Mouse (Mus musculus): Measurements from ENCODE around the gene Dph2. TPM values are rescaled to one million over a fixed set of nuclear protein-coding genes. Genes with fewer than 3 reads are reported as not detected.

Gene Dph2
- polyA plus RNA-seq, 2 experiments: 5.1 to 6.8 TPM

GRCm38 (mm10) chr4:117894601-117895000 lies 2.8 kb upstream of the Dph2 start:
- no peaks in the 10 kb centered on the region for H3K27me3 ChIP-seq (ENCODE audit: control insufficient read depth, insufficient read depth, low read length)
- H3K36me3 ChIP-seq (replicated peaks; ENCODE audit: control insufficient read depth, insufficient read depth, low read depth): peaks cover 9% of the 10 kb centered on the region
- H3K9me3 ChIP-seq (ENCODE audit: control insufficient read depth, low read length): no peaks in the 10 kb centered on the region
- ATAC-seq (ENCODE audit: insufficient read depth) (no peak), DNase-seq (ENCODE audit: low read depth in 3 of 3, low spot score in 3 of 3) (no peak)
- no peak overlapping the region for H3K4me3 ChIP-seq (ENCODE audit: insufficient read depth in 1 of 2, low read depth in 2 of 2, low read length in 2 of 2)
- WGBS (ENCODE audit: insufficient replicate concordance): 84% methylated on average over 8 of the region's 8 CpGs
- H3K4me2 ChIP-seq (ENCODE audit: low read depth): no peak overlapping the region
- peaks cover 2 to 5% of the 10 kb centered on the region in 2 experiments; a peak in 1 of 4 replicates for H3K4me1 ChIP-seq (replicated peaks; ENCODE audit: control insufficient read depth in 2 of 2, insufficient read depth in 2 of 2, low read length in 1 of 2)
- H3K9ac ChIP-seq (replicated peaks): no peak overlapping the region
- no peak overlapping the region for H3K27ac ChIP-seq
- no peak for TF ChIP-seq EP300 (IDR thresholded peaks at IDR 0.05; ENCODE audit: low read depth)

GRCm38 (mm10) chr4:117893376-117893775 lies 1.5 kb upstream of the Dph2 start:
- DNase-seq (ENCODE audit: low read depth in 3 of 3, low spot score in 3 of 3) (no peak), ATAC-seq (ENCODE audit: insufficient read depth) (no peak)
- no peak overlapping the region for H3K27ac ChIP-seq
- H3K36me3 ChIP-seq (replicated peaks; ENCODE audit: control insufficient read depth, insufficient read depth, low read depth): no peaks in the 10 kb centered on the region; the same call in none of the 2 replicates
- H3K4me3 ChIP-seq (ENCODE audit: insufficient read depth in 1 of 2, low read depth in 2 of 2, low read length in 2 of 2): no peak overlapping the region
- whole genome bisulfite sequencing (ENCODE audit: insufficient replicate concordance): 20% methylated on average over 9 of the region's 9 CpGs
- no peak overlapping the region for H3K9ac ChIP-seq (replicated peaks)
- no peaks in the 10 kb centered on the region for H3K27me3 ChIP-seq (ENCODE audit: control insufficient read depth, insufficient read depth, low read length)
- no peaks in the 10 kb centered on the region for H3K9me3 ChIP-seq (ENCODE audit: control insufficient read depth, low read length)
- TF ChIP-seq EP300 (IDR thresholded peaks at IDR 0.05; ENCODE audit: low read depth) (no peak), CTCF (IDR thresholded peaks at IDR 0.05; ENCODE audit: low read depth) (no peak)
- H3K4me1 ChIP-seq (replicated peaks; ENCODE audit: control insufficient read depth in 2 of 2, insufficient read depth in 2 of 2, low read length in 1 of 2): peaks cover 2 to 5% of the 10 kb centered on the region in 2 experiments; a peak in 1 of 4 replicates
- no peak overlapping the region for H3K4me2 ChIP-seq (ENCODE audit: low read depth)

- peak overlapping the region; percentile 75 for H3K4me2 ChIP-seq (ENCODE audit: low read depth)
- no peak overlapping the region for H3K27ac ChIP-seq
- 84% methylated on average over 8 of the region's 8 CpGs for WGBS (ENCODE audit: insufficient replicate concordance)
- ATAC-seq (ENCODE audit: insufficient read depth) (no peak), DNase-seq (ENCODE audit: low read depth in 3 of 3, low spot score in 3 of 3) (no peak)
- H3K4me3 ChIP-seq (ENCODE audit: insufficient read depth in 1 of 2, low read depth in 2 of 2, low read length in 2 of 2): peak overlapping the region; percentile 70 to 99
- no peak overlapping the region for H3K9ac ChIP-seq (replicated peaks)
- H3K9me3 ChIP-seq (ENCODE audit: control insufficient read depth, low read length): no peaks in the 10 kb centered on the region
- H3K36me3 ChIP-seq (replicated peaks; ENCODE audit: control insufficient read depth, insufficient read depth, low read depth): peaks cover 1% of the 10 kb centered on the region
- H3K27me3 ChIP-seq (ENCODE audit: control insufficient read depth, insufficient read depth, low read length): no peaks in the 10 kb centered on the region
- peaks cover 10 to 14% of the 10 kb centered on the region in 2 experiments for H3K4me1 ChIP-seq (replicated peaks; ENCODE audit: control insufficient read depth in 2 of 2, insufficient read depth in 2 of 2, low read length in 1 of 2)
- no peak for TF ChIP-seq EP300 (IDR thresholded peaks at IDR 0.05; ENCODE audit: low read depth)
- no peak for TF ChIP-seq CTCF (IDR thresholded peaks at IDR 0.05; ENCODE audit: low read depth)
Measured at GRCm38 (mm10) chr4:117890750-117891149, 1.1 kb downstream of the Dph2 start.

- no peak for ATAC-seq (ENCODE audit: insufficient read depth)
- no peaks in the 10 kb centered on the region for H3K27me3 ChIP-seq (ENCODE audit: control insufficient read depth, insufficient read depth, low read length)
- 76% methylated on average over 14 of the region's 14 CpGs for WGBS (ENCODE audit: insufficient replicate concordance)
- peaks cover 8% of the 10 kb centered on the region for H3K36me3 ChIP-seq (replicated peaks; ENCODE audit: control insufficient read depth, insufficient read depth, low read depth)
- no peak overlapping the region for H3K9ac ChIP-seq (replicated peaks)
- TF ChIP-seq EP300 (IDR thresholded peaks at IDR 0.05; ENCODE audit: low read depth) (no peak), CTCF (IDR thresholded peaks at IDR 0.05; ENCODE audit: low read depth) (no peak)
- H3K4me1 ChIP-seq (replicated peaks; ENCODE audit: control insufficient read depth in 2 of 2, insufficient read depth in 2 of 2, low read length in 1 of 2): peaks cover 10 to 14% of the 10 kb centered on the region in 2 experiments
- H3K27ac ChIP-seq: no peak overlapping the region
- no peaks in the 10 kb centered on the region for H3K9me3 ChIP-seq (ENCODE audit: control insufficient read depth, low read length)
- no peak overlapping the region for H3K4me3 ChIP-seq (ENCODE audit: insufficient read depth in 1 of 2, low read depth in 2 of 2, low read length in 2 of 2)
- H3K4me2 ChIP-seq (ENCODE audit: low read depth): no peak overlapping the region
- DNase-seq (ENCODE audit: low read depth in 3 of 3, low spot score in 3 of 3): no peak
Measured at GRCm38 (mm10) chr4:117890031-117890430, 1.8 kb downstream of the Dph2 start.

GRCm38 (mm10) chr4:117889471-117889870 lies 2.4 kb downstream of the Dph2 start:
- H3K4me1 ChIP-seq (replicated peaks; ENCODE audit: control insufficient read depth in 2 of 2, insufficient read depth in 2 of 2, low read length in 1 of 2): peaks cover 10 to 14% of the 10 kb centered on the region in 2 experiments
- no peak overlapping the region for H3K9ac ChIP-seq (replicated peaks)
- H3K27me3 ChIP-seq (ENCODE audit: control insufficient read depth, insufficient read depth, low read length): no peaks in the 10 kb centered on the region
- WGBS (ENCODE audit: insufficient replicate concordance): 75% methylated on average over 15 of the region's 15 CpGs
- peaks cover 14% of the 10 kb centered on the region for H3K36me3 ChIP-seq (replicated peaks; ENCODE audit: control insufficient read depth, insufficient read depth, low read depth)
- DNase-seq (ENCODE audit: low read depth in 3 of 3, low spot score in 3 of 3) (no peak), ATAC-seq (ENCODE audit: insufficient read depth) (no peak)
- H3K9me3 ChIP-seq (ENCODE audit: control insufficient read depth, low read length): no peaks in the 10 kb centered on the region
- no peak overlapping the region for H3K4me2 ChIP-seq (ENCODE audit: low read depth)
- no peak overlapping the region for H3K27ac ChIP-seq
- no peak overlapping the region for H3K4me3 ChIP-seq (ENCODE audit: insufficient read depth in 1 of 2, low read depth in 2 of 2, low read length in 2 of 2)
- TF ChIP-seq CTCF (IDR thresholded peaks at IDR 0.05; ENCODE audit: low read depth): no peak
- TF ChIP-seq EP300 (IDR thresholded peaks at IDR 0.05; ENCODE audit: low read depth): no peak
